Mouse (Mus musculus) E14TG2a.4 (cell line): Measurements from ENCODE around the gene Tmem132b.

Experiments used
- CTCF ChIP-seq: conservative IDR thresholded peaks from 2 replicates; pipeline ENCODE4 v1.5.1; 2014; ENCODE audit warnings: low read length
- NANOG ChIP-seq: IDR thresholded peaks from 2 replicates; pipeline ENCODE4 v1.6.1; 2014; ENCODE audit warnings: borderline replicate concordance, low read length, mixed read lengths

DNA sequence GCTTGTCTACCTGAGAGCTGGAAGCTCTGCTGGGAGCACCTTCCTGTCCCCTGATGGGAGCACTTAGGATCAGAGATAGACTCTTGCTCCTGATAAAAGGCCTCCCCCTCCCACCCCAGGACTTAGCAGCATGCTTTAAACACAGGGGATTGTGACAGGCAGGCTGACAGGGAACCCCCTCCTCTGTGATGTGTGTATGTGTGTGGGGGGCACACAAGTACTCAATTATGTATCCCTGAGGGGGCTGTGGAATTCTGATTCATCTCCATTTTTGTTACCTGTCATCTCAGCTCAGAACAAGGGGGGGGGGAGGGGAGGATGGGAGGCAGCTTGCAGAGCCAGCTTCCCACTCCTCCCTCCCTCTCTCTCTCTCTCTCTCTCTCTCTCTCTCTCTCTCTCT lies 36.9 kb downstream of the Tmem132b start:
- no peak for TF ChIP-seq CTCF
- TF ChIP-seq NANOG, result no peak
